Mouse (Mus musculus) neural tube, embryonic 13.5 days (tissue): Measurements from ENCODE around the gene Dnajb14. TPM values are rescaled to one million over a fixed set of nuclear protein-coding genes. Genes with fewer than 3 reads are reported as not detected.
A peak's percentile ranks its signal among the peaks of the same experiment; 100 is the strongest.

ENCODE experiments used
- ATAC-seq: fragments of 200-750 bp; cut with Nextera tagmentation; 2 replicates; pipeline ENCODE4 v1.8.0; 2017; ENCODE audit warnings: low read depth, mild to moderate bottlenecking, moderate TSS enrichment, moderate library complexity
- H3K27ac ChIP-seq: fragments of 300-500 bp; sonication (generic); replicated peaks from 2 replicates; pipeline ENCODE4 v1.5.1; 2015; ENCODE audit warnings: moderate library complexity, mild to moderate bottlenecking, inconsistent platforms
- H3K27me3 ChIP-seq: fragments of 300-500 bp; sonication (generic); 2 replicates; pipeline ENCODE4 v1.6.1; 2015; ENCODE audit warnings: mild to moderate bottlenecking, inconsistent platforms
- H3K36me3 ChIP-seq: fragments of 300-500 bp; sonication (generic); 2 replicates; pipeline ENCODE4 v1.6.1; 2015; ENCODE audit warnings: mild to moderate bottlenecking, inconsistent platforms
- H3K4me1 ChIP-seq: fragments of 300-500 bp; sonication (generic); replicated peaks from 2 replicates; pipeline ENCODE4 v1.6.1; 2015; ENCODE audit warnings: inconsistent platforms
- H3K4me2 ChIP-seq: fragments of 300-500 bp; sonication (generic); 2 replicates; pipeline ENCODE4 v1.6.1; 2015; ENCODE audit warnings: inconsistent platforms, mild to moderate bottlenecking, moderate library complexity
- H3K4me3 ChIP-seq: fragments of 300-500 bp; sonication (generic); 2 replicates; pipeline ENCODE4 v1.5.1; 2015; ENCODE audit warnings: mild to moderate bottlenecking, inconsistent platforms
- H3K9ac ChIP-seq: fragments of 300-500 bp; sonication (generic); 2 replicates; pipeline ENCODE4 v1.6.1; 2015; ENCODE audit warnings: moderate library complexity, mild to moderate bottlenecking, inconsistent platforms
- H3K9me3 ChIP-seq: fragments of 300-500 bp; sonication (generic); 2 replicates; pipeline ENCODE4 v1.6.1; 2016; ENCODE audit warnings: inconsistent platforms
- WGBS: fragments of 180-500 bp; shearing (Covaris S2); methylation state at CpG from one replicate; pipeline ENCODE4 v1.1.7; 2015; 5-methylcytosine and 5-hydroxymethylcytosine counted together
- polyA plus RNA-seq: library from polyadenylated mRNA; unstranded; fragments of >200 nt; fragmentation: Nextera tagmentation; extraction: Ambion mirVana; gene quantifications from 2 replicates; pipeline ENCODE4 v1.2.1, GENCODE M21; 2015

The Dnajb14 gene
- polyA plus RNA-seq, 1 experiment from 2014 or later, result 12.9 TPM

DNA sequence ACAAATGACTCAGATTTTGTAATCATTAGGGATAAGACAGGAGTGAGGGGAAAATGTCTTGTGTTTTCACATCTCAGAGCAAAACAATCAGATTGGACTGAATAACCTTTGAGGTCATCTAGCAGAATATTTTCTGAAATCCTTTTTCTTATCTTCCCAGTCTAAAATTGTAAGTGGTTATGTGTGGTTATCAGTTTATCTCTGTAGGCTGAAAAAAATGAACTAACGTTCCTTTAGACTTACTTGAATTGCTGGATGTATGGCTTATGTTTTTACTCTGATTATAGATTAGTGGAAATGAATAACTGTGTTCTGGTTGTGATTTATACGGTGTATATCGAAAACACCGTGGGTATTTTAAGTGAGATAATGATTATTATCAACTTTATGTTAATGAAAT is 53.1 kb downstream of the Dnajb14 start:
- ATAC-seq, result no peak
- whole genome bisulfite sequencing, result 95% methylated on average over 4 of the region's 4 CpGs
- H3K9ac ChIP-seq, result no peak overlapping the region

DNA sequence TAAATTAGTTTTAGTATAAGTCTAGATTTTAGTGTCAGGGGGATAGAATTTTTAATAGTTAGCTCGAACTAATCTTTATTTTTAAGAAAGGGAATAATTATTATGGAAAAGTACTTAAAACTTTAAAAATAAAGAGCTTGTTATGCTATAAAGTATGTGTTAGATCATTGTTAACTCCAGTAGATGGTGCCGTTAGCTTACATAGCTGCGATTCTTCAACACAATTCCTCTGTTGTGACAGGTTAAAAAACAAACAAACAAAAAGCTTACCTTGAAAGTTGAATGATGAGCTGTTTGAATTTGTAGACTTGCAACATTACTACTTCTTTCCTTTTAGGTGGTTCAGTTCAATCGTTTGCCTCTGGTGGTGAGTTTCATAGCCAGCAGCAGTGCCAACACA is 59.5 kb downstream of the Dnajb14 start:
- H3K4me1 ChIP-seq, result no peaks in the 10 kb centered on the region
- WGBS, result 92% methylated on average over 4 of the region's 4 CpGs
- peaks cover 73% of the 10 kb centered on the region for H3K36me3 ChIP-seq
- no peak for ATAC-seq
- H3K4me2 ChIP-seq, result no peak overlapping the region
- H3K9ac ChIP-seq, result no peak overlapping the region
- no peak overlapping the region for H3K27ac ChIP-seq
- no peaks in the 10 kb centered on the region for H3K9me3 ChIP-seq
- no peak overlapping the region for H3K4me3 ChIP-seq
- no peaks in the 10 kb centered on the region for H3K27me3 ChIP-seq

More for the DNA sequence above, 53.1 kb downstream of the Dnajb14 start:
- H3K4me2 ChIP-seq, result no peak overlapping the region
- peaks cover 27% of the 10 kb centered on the region for H3K4me1 ChIP-seq
- H3K27me3 ChIP-seq, result no peaks in the 10 kb centered on the region
- no peaks in the 10 kb centered on the region for H3K9me3 ChIP-seq
- H3K27ac ChIP-seq, result no peak overlapping the region
- H3K4me3 ChIP-seq, result no peak overlapping the region
- H3K36me3 ChIP-seq, result peaks cover 35% of the 10 kb centered on the region

DNA sequence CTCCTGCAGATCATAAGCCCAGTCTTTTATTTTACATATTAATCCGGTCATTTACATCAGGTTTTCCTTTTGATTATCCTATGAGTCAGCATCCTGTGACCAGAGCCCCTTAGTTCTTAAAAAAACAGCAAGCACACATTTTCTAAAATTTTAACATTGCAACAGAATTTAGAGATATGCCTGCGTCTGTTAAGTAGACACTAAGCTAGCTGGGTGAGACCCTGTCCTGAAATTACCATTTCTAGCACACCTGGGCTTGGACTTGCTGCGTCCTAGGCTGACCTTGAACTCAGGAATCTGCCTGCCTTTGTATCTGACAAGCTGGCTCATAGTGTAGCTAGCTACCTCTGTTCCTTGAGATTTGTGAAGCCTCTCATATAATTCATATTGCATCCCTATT is 62.5 kb downstream of the Dnajb14 start:
- no peak for ATAC-seq
- no peaks in the 10 kb centered on the region for H3K9me3 ChIP-seq
- no peak overlapping the region for H3K27ac ChIP-seq
- no peaks in the 10 kb centered on the region for H3K27me3 ChIP-seq
- 94% methylated on average over 3 of the region's 3 CpGs for WGBS
- H3K36me3 ChIP-seq, result peaks cover 54% of the 10 kb centered on the region
- no peak overlapping the region for H3K9ac ChIP-seq
- H3K4me3 ChIP-seq, result no peak overlapping the region
- H3K4me1 ChIP-seq, result no peaks in the 10 kb centered on the region
- H3K4me2 ChIP-seq, result no peak overlapping the region

DNA sequence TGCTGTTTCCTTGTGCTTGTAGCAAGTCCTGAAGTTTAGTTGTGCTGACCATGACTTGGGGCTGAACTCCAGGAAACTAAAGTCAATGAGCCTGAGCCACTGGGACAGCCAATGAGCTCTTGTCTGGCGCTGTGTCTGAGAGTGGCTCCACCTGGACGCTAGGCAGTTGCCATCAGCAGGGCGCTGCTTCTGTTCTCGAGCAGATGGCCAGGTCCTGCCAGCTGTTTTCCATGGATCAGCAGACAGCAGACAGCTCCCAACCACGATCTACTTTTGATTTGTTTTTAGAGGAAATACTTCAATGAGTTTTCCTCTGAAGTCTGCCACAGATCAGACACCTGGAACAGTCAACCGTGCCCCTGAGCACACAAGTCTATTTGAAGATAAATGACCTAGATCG is 65.3 kb downstream of the Dnajb14 start:
- no peak overlapping the region for H3K4me3 ChIP-seq
- H3K4me1 ChIP-seq, result peaks cover 8% of the 10 kb centered on the region
- no peaks in the 10 kb centered on the region for H3K27me3 ChIP-seq
- no peaks in the 10 kb centered on the region for H3K9me3 ChIP-seq
- peaks cover 34% of the 10 kb centered on the region for H3K36me3 ChIP-seq
- WGBS, result 73% methylated on average over 7 of the region's 7 CpGs
- H3K9ac ChIP-seq, result no peak overlapping the region
- no peak overlapping the region for H3K4me2 ChIP-seq
- H3K27ac ChIP-seq, result no peak overlapping the region
- no peak for ATAC-seq

DNA sequence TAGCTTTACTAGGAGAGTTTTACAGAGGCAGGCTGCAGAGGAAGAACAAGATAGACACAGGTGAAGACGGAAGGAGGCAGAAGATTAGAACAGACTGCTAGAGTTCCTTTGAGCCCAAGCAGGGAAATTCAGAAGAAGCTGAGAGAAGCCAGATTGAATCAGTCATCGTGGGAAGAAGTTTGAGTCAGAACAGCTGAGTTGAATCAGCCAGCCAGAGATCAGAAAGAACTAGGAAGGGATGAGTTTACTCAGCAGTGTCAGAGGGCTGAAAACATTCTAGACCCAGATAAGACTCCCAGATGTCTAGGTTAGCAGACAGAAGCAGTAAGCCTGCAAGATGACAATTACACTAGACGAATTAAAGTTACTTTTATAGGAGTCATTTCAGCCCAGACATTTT is 66.5 kb downstream of the Dnajb14 start:
- Histone ChIP-seq H3K4me3 (no peak overlapping the region), H3K4me2 (no peak overlapping the region), H3K27ac (no peak overlapping the region), H3K27me3 (no peaks in the 10 kb centered on the region), H3K9me3 (no peaks in the 10 kb centered on the region), H3K9ac (no peak overlapping the region), H3K36me3 (peaks cover 25% of the 10 kb centered on the region), H3K4me1 (peaks cover 8% of the 10 kb centered on the region)
- 88% methylated on average over 3 of the region's 3 CpGs for WGBS
- ATAC-seq, result no peak

DNA sequence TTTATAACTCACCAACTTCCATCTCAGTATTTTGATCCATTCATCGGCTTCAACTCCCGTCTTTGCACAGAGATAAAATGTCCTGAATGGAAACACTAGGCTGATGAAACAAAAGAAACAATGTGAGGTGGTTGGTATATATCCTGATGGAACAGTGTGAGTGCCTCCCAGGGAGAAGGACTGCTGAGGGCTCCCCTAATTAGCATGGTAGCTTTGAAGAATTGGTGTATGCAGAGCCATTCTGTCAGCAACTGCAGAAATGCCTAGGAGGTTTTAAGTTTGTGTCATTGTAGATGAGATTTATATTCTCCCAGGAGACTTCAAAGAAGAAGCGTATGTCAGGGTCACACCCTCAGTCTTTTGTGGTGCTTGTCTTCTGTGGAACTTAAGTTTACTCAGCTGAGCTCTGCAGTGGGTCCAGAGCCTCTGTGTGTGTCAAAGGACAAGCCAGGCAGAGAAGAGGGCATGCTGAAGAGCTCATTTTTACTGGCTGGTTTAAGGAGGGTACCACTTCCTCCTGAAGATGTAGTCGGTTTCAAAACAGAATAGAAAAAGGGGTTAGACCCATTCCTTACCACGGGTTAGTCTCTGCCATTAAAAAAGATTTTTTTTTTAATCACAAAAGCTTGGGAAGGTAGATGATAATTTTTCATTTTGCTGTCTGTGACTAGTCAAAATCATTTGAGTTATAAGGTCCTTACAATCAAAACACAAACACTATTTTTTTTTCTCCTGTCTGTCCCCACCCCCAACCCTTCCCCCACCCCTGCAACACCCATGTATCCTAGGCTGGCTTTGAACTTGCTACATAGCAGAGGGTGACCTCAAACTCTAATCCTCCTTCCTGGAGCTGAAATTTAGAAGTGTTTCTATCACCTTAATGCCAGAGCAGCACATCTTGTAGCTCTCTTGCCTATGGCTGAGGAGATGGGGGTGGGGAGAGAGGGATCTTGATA is 68.4 kb downstream of the Dnajb14 start:
- peaks cover 8% of the 10 kb centered on the region; the same call in 1 of the 2 replicates for H3K36me3 ChIP-seq
- H3K9ac ChIP-seq, result no peak overlapping the region
- peaks cover 8% of the 10 kb centered on the region for H3K4me1 ChIP-seq
- H3K9me3 ChIP-seq, result no peaks in the 10 kb centered on the region
- ATAC-seq, result no peak
- no peak overlapping the region for H3K27ac ChIP-seq
- H3K27me3 ChIP-seq, result no peaks in the 10 kb centered on the region
- no peak overlapping the region for H3K4me2 ChIP-seq
- H3K4me3 ChIP-seq, result no peak overlapping the region
- WGBS, result 12% methylated on average over 5 of the region's 5 CpGs

DNA sequence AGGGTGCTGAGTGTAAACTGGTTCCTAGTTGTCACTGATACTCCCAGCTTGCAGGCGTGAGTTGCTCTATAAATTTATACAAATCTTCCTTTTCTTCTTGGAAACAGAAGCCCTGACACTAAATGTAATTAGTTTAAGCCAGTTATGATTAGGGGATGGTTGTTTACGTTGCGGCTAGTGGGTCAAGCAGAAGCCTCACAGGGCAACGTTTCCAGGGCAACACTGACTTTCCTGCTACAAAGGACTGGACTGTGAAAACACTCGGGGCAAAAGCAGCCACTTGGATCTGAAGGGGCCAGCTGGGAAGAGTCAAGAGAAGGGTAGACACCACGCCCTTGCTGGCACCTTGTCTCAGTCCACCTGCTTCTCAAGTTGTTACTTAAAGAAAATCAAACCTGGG is 69.1 kb downstream of the Dnajb14 start:
- H3K9ac ChIP-seq, result no peak overlapping the region
- peaks cover 3% of the 10 kb centered on the region; the same call in 1 of the 2 replicates for H3K36me3 ChIP-seq
- H3K27ac ChIP-seq, result no peak overlapping the region
- H3K4me3 ChIP-seq, result no peak overlapping the region
- ATAC-seq, result no peak
- H3K4me1 ChIP-seq, result peaks cover 8% of the 10 kb centered on the region
- H3K27me3 ChIP-seq, result no peaks in the 10 kb centered on the region
- no peak overlapping the region for H3K4me2 ChIP-seq
- 39% methylated on average over 6 of the region's 6 CpGs for WGBS
- no peaks in the 10 kb centered on the region for H3K9me3 ChIP-seq

DNA sequence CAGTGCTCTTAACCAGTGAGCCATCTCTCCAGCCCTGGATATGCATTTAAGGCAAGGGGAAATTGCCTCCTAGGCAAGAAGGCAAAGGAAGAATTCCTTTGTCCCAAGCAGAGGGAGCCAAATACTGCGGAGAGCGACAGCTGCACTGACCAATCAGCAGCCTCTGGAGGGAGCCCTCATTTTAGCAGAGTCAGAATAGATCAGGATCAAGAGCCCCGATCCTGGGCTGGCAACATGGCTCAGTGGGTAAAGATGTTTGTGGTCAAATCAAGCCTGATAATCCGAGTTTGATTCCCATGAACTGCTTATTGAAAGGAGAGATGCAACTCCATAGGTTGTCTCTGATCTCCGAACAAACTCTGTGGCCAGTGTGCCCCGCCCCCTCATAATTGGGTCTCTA is 71.1 kb downstream of the Dnajb14 start:
- Histone ChIP-seq H3K4me2 (peak overlapping the region; percentile 13), H3K4me3 (no peak overlapping the region), H3K27ac (no peak overlapping the region), H3K4me1 (peaks cover 8% of the 10 kb centered on the region), H3K9ac (no peak overlapping the region), H3K36me3 (no peaks in the 10 kb centered on the region), H3K27me3 (no peaks in the 10 kb centered on the region), H3K9me3 (no peaks in the 10 kb centered on the region)
- 37% methylated on average over 6 of the region's 6 CpGs for WGBS
- ATAC-seq, result peak; percentile 53; the same call in 1 of the 2 replicates

DNA sequence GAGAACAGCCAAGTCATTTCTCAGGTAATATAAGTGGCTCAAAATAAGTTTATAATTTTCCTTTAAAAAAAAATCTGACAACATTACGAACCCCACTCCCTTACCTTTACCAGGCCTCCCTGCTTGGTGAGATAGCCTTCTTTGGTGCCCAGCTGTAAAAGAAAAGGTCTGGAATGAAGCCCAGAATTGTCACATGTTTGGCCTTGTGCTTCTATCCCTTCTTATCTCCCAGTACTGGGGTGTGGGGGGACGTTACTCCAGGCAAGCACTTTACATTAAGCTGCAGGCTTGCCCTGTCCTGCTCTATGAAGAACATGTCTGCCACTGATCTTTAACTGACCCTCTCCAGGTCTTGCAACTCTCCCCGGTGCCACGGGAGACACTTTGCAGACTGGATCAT is 73.3 kb downstream of the Dnajb14 start:
- no peak overlapping the region for H3K27ac ChIP-seq
- no peak overlapping the region for H3K4me3 ChIP-seq
- no peaks in the 10 kb centered on the region for H3K27me3 ChIP-seq
- no peak overlapping the region for H3K4me2 ChIP-seq
- no peaks in the 10 kb centered on the region for H3K9me3 ChIP-seq
- no peak overlapping the region for H3K9ac ChIP-seq
- ATAC-seq, result no peak
- peaks cover 8% of the 10 kb centered on the region for H3K4me1 ChIP-seq
- WGBS, result 87% methylated on average over 4 of the region's 4 CpGs
- no peaks in the 10 kb centered on the region for H3K36me3 ChIP-seq

DNA sequence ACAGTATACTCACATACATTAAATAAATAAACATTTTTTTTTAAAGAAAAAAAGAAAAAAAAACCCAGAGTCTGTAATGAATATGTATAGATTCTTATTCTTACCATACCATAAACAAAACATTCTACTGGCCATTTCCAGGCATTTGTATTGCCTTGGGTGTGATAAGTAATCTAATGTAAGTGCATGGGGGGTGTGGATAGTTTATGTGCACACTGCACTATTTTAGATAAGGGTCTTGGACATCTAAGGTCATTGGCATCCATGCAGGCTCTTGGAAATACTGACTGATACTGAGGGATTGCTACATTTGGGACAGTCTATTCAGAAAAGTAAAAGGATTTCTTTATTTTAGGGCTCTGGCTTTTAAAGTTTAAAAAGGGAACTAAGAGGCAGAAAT is 74.1 kb downstream of the Dnajb14 start:
- H3K9me3 ChIP-seq, result no peaks in the 10 kb centered on the region
- H3K36me3 ChIP-seq, result no peaks in the 10 kb centered on the region
- peaks cover 4% of the 10 kb centered on the region for H3K4me1 ChIP-seq
- H3K27me3 ChIP-seq, result no peaks in the 10 kb centered on the region
- ATAC-seq, result no peak
- H3K9ac ChIP-seq, result no peak overlapping the region
- H3K4me2 ChIP-seq, result no peak overlapping the region
- no peak overlapping the region for H3K4me3 ChIP-seq
- no peak overlapping the region for H3K27ac ChIP-seq

DNA sequence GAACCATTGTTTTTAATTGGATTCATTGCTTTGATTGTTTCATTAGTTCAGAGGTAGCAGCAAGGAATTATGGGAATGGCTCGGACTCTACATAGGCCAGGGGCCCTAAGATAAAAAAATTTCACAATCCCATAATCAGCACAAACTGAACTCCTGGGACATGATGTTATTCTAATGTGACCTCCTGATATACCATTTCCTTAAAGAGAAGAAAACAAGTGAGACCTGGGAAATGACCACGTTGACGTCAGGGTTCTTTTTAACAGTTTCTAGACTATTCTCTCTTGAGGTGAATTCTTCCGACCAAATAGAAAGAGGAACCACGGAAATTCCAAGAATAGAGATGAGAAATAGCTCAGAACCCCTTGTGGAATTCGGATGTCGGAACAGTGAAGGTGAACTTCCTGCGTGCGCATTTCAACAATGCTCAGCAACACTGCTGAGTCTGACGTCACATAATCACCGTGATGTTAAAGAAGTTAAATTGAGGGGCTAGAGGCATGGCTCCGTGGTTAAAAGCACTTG is 74.7 kb downstream of the Dnajb14 start:
- no peaks in the 10 kb centered on the region for H3K36me3 ChIP-seq
- no peaks in the 10 kb centered on the region for H3K9me3 ChIP-seq
- no peak overlapping the region for H3K9ac ChIP-seq
- H3K4me2 ChIP-seq, result no peak overlapping the region
- no peak for ATAC-seq
- no peak overlapping the region for H3K4me3 ChIP-seq
- H3K27me3 ChIP-seq, result no peaks in the 10 kb centered on the region
- H3K4me1 ChIP-seq, result no peaks in the 10 kb centered on the region
- 91% methylated on average over 12 of the region's 12 CpGs for WGBS
- H3K27ac ChIP-seq, result no peak overlapping the region

DNA sequence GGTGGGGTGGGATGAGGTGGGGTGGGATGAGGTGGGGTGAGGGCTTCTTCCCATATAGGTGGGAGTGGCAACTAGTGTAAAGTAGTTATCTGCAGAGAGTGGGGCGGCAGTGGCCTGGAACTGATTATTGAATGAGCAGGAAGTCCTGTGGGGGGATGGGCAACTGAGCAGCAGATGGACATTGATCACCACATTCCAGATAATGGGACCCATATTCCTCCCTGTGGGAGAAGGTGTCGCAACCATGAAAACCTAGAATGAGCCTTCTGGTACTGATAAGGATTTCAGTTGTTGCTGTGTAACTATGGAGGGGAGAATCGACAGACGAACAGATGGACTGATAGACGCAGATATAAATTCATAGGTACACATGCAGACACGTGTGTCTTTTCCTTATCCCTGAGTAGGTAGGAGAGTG is 76.3 kb downstream of the Dnajb14 start:
- ATAC-seq, result no peak
- WGBS, result 87% methylated on average over 6 of the region's 6 CpGs
- no peaks in the 10 kb centered on the region for H3K36me3 ChIP-seq

More for the DNA sequence above, 76.3 kb downstream of the Dnajb14 start:
- H3K27me3 ChIP-seq, result no peaks in the 10 kb centered on the region
- no peaks in the 10 kb centered on the region for H3K9me3 ChIP-seq
- no peak overlapping the region for H3K27ac ChIP-seq
- H3K9ac ChIP-seq, result no peak overlapping the region
- no peaks in the 10 kb centered on the region for H3K4me1 ChIP-seq
- no peak overlapping the region for H3K4me2 ChIP-seq
- no peak overlapping the region for H3K4me3 ChIP-seq
